In the genomic region with DNA sequence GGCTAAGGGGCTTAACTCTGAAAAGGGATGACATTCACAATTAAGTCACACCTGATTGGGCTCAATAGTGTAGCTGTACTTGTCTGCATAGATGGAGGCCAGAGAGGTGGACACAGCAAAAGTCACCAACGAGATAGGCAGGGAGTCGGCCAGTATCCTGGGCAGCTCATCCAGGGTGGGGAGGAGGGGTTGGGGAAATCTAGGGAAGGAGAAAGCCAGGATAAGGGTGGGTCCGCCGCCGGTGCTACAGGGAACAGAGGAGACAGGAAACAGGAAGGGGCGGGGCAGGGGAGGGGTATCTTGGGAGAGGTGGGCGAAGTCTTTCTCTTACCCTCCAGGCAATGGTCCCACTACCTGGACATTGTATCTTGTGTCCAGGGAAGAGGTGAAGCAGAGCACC, we compare ENCODE assay signal across 12 mouse cellular contexts. TPM values are rescaled to one million over a fixed set of nuclear protein-coding genes. Genes with fewer than 3 reads are reported as not detected.
A peak's percentile ranks its signal among the peaks of the same experiment; 100 is the strongest.
DNase-seq lines count a peak whose midpoint lies in the region; ATAC-seq and TF ChIP-seq lines count a peak whose summit lies in the region.
"Had no signal": no experiment of that assay in that cellular context is flagged by ENCODE, and none has a peak within 500 bp of the region (broad histone marks: within the 10 kb centered on the region; RNA-seq: fewer than 3 reads in every experiment).

No protein-coding gene starts in this region.

- H3K36me3 ChIP-seq in forebrain, embryonic 12.5 days (replicated peaks) = no peaks in the 10 kb centered on the region
- peaks cover 5% of the 10 kb centered on the region for H3K36me3 ChIP-seq in forebrain, postnatal 0 days (ENCODE audit: insufficient read depth)
- no peaks in the 10 kb centered on the region for H3K36me3 ChIP-seq in kidney, embryonic 16.5 days (ENCODE audit: insufficient read depth, low read length)
- H3K36me3 ChIP-seq in ES-E14 (ENCODE audit: control insufficient read depth, insufficient read depth, low read length, poor library complexity, severe bottlenecking) = no peaks in the 10 kb centered on the region
- no peaks in the 10 kb centered on the region; the same call in 1 of the 2 replicates for H3K36me3 ChIP-seq in liver, embryonic 12.5 days

- no peak overlapping the region for H3K9ac ChIP-seq in forebrain, embryonic 12.5 days
- H3K9ac ChIP-seq in forebrain, postnatal 0 days = no peak overlapping the region
- H3K9ac ChIP-seq in kidney, embryonic 16.5 days (replicated peaks; ENCODE audit: low read length) = no peak overlapping the region; the same call in 1 of the 2 replicates
- H3K9ac ChIP-seq in ES-E14 (ENCODE audit: insufficient read depth, low read depth, low read length, poor library complexity, severe bottlenecking) = no peak overlapping the region
- no peak overlapping the region; the same call in 1 of the 2 replicates for H3K9ac ChIP-seq in liver, embryonic 12.5 days
- H3K9ac ChIP-seq: neural tube, embryonic 13.5 days had no signal

- in situ Hi-C loops in ES-E14 (cut with MboI; ENCODE audit: low sequenced_read_pairs in 2 of 2, unreplicated experiment in 2 of 2) = no loop called here

- 0 out of 2 replicates have a peak overlapping the region, but pooled peaks have one; percentile 8 for H3K4me2 ChIP-seq in forebrain, embryonic 12.5 days
- no peak overlapping the region for H3K4me2 ChIP-seq in forebrain, postnatal 0 days (ENCODE audit: low read depth)
- H3K4me2 ChIP-seq in kidney, embryonic 16.5 days (replicated peaks; ENCODE audit: low read depth, low read length) = peak overlapping the region; percentile 60
- peak overlapping the region; percentile 72 for H3K4me2 ChIP-seq in liver, embryonic 12.5 days

- H3K27ac ChIP-seq in forebrain, embryonic 12.5 days = no peak overlapping the region
- no peak overlapping the region for H3K27ac ChIP-seq in forebrain, postnatal 0 days (ENCODE audit: low read depth, low read length)
- no peak overlapping the region for H3K27ac ChIP-seq in kidney, embryonic 16.5 days (ENCODE audit: low read length)
- no peak overlapping the region for H3K27ac ChIP-seq in ES-E14 (ENCODE audit: insufficient read depth, low read depth, low read length, poor library complexity, severe bottlenecking)
- no peak overlapping the region for H3K27ac ChIP-seq in liver, embryonic 12.5 days
- H3K27ac ChIP-seq: macrophage; neural tube, embryonic 13.5 days had no signal

- H3K4me1 ChIP-seq in forebrain, embryonic 12.5 days = peaks cover 25% of the 10 kb centered on the region
- peaks cover 7% of the 10 kb centered on the region for H3K4me1 ChIP-seq in forebrain, postnatal 0 days (ENCODE audit: insufficient read depth)
- peaks cover 37% of the 10 kb centered on the region for H3K4me1 ChIP-seq in kidney, embryonic 16.5 days (ENCODE audit: insufficient read depth, low read length)
- H3K4me1 ChIP-seq in ES-E14 (ENCODE audit: control insufficient read depth in 2 of 2, insufficient read depth in 2 of 2, low read length in 2 of 2, poor library complexity in 1 of 2) = peaks cover 5 to 22% of the 10 kb centered on the region in 2 experiments
- H3K4me1 ChIP-seq in liver, embryonic 12.5 days = peaks cover 45% of the 10 kb centered on the region

- DNase-seq in forebrain, postnatal 0 days = no peak
- DNase-seq in kidney, postnatal 10 days = no peak
- DNase-seq in ES-E14 (ENCODE audit: low read depth, low spot score) = no peak
- no peak for DNase-seq in adrenal gland, adult 18-20 months (ENCODE audit: low spot score in 2 of 2)
- no peak for DNase-seq in layer of hippocampus, adult 18-20 months (ENCODE audit: low spot score in 2 of 2)
- DNase-seq: gastrocnemius, postnatal 36 days; thymus, postnatal 4 days had no signal

- H3K27me3 ChIP-seq in forebrain, embryonic 12.5 days = peaks cover 73% of the 10 kb centered on the region
- H3K27me3 ChIP-seq in forebrain, postnatal 0 days (ENCODE audit: insufficient read depth, low read length) = peaks cover 40% of the 10 kb centered on the region
- peaks cover 50% of the 10 kb centered on the region for H3K27me3 ChIP-seq in kidney, embryonic 16.5 days (ENCODE audit: insufficient read depth, low read length)
- H3K27me3 ChIP-seq in liver, embryonic 12.5 days (replicated peaks) = peaks cover 79% of the 10 kb centered on the region

- ATAC-seq in forebrain, embryonic 12.5 days (ENCODE audit: low FRiP score) = no peak
- ATAC-seq in forebrain, postnatal 0 days = no peak
- ATAC-seq in kidney, embryonic 16.5 days (ENCODE audit: low FRiP score, low TSS enrichment) = no peak
- no peak for ATAC-seq in liver, embryonic 12.5 days

- 11% methylated on average over 7 of the region's 7 CpGs for WGBS in forebrain, embryonic 12.5 days
- 11% methylated on average over 7 of the region's 7 CpGs for whole genome bisulfite sequencing in forebrain, postnatal 0 days
- 3% methylated on average over 6 of the region's 7 CpGs for WGBS in kidney, embryonic 16.5 days
- WGBS in liver, embryonic 12.5 days (ENCODE audit: insufficient replicate concordance) = 9% methylated on average over 7 of the region's 7 CpGs

- no peak for TF ChIP-seq CTCF in forebrain, postnatal 0 days (IDR thresholded peaks at IDR 0.05; ENCODE audit: low read depth)

- no peak overlapping the region; the same call in 1 of the 2 replicates for H3K4me3 ChIP-seq in forebrain, embryonic 12.5 days (replicated peaks)
- H3K4me3 ChIP-seq in forebrain, postnatal 0 days (ENCODE audit: low read depth, low read length) = no peak overlapping the region
- H3K4me3 ChIP-seq in kidney, embryonic 16.5 days (ENCODE audit: low read length) = peak overlapping the region; percentile 16
- peak overlapping the region; percentile 42 to 62 for H3K4me3 ChIP-seq in ES-E14 (ENCODE audit: insufficient read depth in 1 of 2, low read depth in 1 of 2, low read length in 2 of 2, poor library complexity in 1 of 2, severe bottlenecking in 1 of 2)
- H3K4me3 ChIP-seq in liver, embryonic 12.5 days = peak overlapping the region; percentile 47; the same call in 1 of the 2 replicates
- H3K4me3 ChIP-seq: neural tube, embryonic 13.5 days had no signal

- no peaks in the 10 kb centered on the region for H3K9me3 ChIP-seq in forebrain, embryonic 12.5 days
- H3K9me3 ChIP-seq in forebrain, postnatal 0 days (ENCODE audit: low read length) = no peaks in the 10 kb centered on the region
- H3K9me3 ChIP-seq in kidney, embryonic 16.5 days (ENCODE audit: low read length) = no peaks in the 10 kb centered on the region
- H3K9me3 ChIP-seq in ES-E14 (ENCODE audit: control insufficient read depth, insufficient read depth, low read depth, low read length) = no peaks in the 10 kb centered on the region
- H3K9me3 ChIP-seq in liver, embryonic 12.5 days (replicated peaks) = no peaks in the 10 kb centered on the region
- H3K9me3 ChIP-seq: neural tube, embryonic 13.5 days had no signal

RNA-seq across cellular contexts. Expression of a gene that starts 3.7 kb away (rescaled TPM):
- polyA plus RNA-seq in forebrain, embryonic 12.5 days (2016; fragmentation: Nextera tagmentation; extraction: Ambion mirVana) = 0.86 and 2.2 TPM in 2 replicates
- 0.10 TPM in 1 of 2 replicates, not detected in the other for total RNA-seq in forebrain, postnatal 0 days (2014; rRNA removed)
- polyA plus RNA-seq in forebrain, postnatal 0 days (2015; fragmentation: Nextera tagmentation; extraction: Ambion mirVana) = 0.80 and 1.1 TPM in 2 replicates
- 2.7 and 4.4 TPM in 2 replicates for polyA plus RNA-seq in kidney, embryonic 16.5 days (2015; fragmentation: Nextera tagmentation; extraction: Ambion mirVana)
- 7.4 and 12.2 TPM in 2 replicates for total RNA-seq in ES-E14 (2012; rRNA removed)
- 3.0 and 3.6 TPM in 2 replicates for polyA plus RNA-seq in liver, embryonic 12.5 days (2016; fragmentation: Nextera tagmentation; extraction: Ambion mirVana)
- total RNA-seq in adrenal gland, adult 18-20 months (2021) = 1 to 10 TPM; 1.1 to 1.8 TPM
- total RNA-seq in layer of hippocampus, adult 18-20 months (2021) = 10 to 100 TPM; 10.2 to 13.5 TPM

RNA-seq across cellular contexts. Expression of a gene that starts 11.7 kb away (rescaled TPM):
- polyA plus RNA-seq in forebrain, embryonic 12.5 days (2016; fragmentation: Nextera tagmentation; extraction: Ambion mirVana) = 13.3 and 14.7 TPM in 2 replicates
- total RNA-seq in forebrain, postnatal 0 days (2014; rRNA removed) = 87.9 and 94.4 TPM in 2 replicates
- 87.3 and 87.8 TPM in 2 replicates for polyA plus RNA-seq in forebrain, postnatal 0 days (2015; fragmentation: Nextera tagmentation; extraction: Ambion mirVana)
- polyA plus RNA-seq in kidney, embryonic 16.5 days (2015; fragmentation: Nextera tagmentation; extraction: Ambion mirVana) = 7.2 and 10.1 TPM in 2 replicates
- 4.5 and 8.6 TPM in 2 replicates for total RNA-seq in ES-E14 (2012; rRNA removed)
- 12.6 TPM in 2 replicates for polyA plus RNA-seq in liver, embryonic 12.5 days (2016; fragmentation: Nextera tagmentation; extraction: Ambion mirVana)
- total RNA-seq in adrenal gland, adult 18-20 months (2021) = 1 to 10 TPM; 7.8 to 8.6 TPM
- 100 to 1,000 TPM; 122 to 124 TPM for total RNA-seq in layer of hippocampus, adult 18-20 months (2021)

RNA-seq across cellular contexts. Expression of a gene that starts 13.1 kb away (rescaled TPM):
- polyA plus RNA-seq in forebrain, embryonic 12.5 days (2016; fragmentation: Nextera tagmentation; extraction: Ambion mirVana) = 32.3 and 36.4 TPM in 2 replicates
- 45.4 and 61.3 TPM in 2 replicates for total RNA-seq in forebrain, postnatal 0 days (2014; rRNA removed)
- polyA plus RNA-seq in forebrain, postnatal 0 days (2015; fragmentation: Nextera tagmentation; extraction: Ambion mirVana) = 14.8 and 16.9 TPM in 2 replicates
- 47.8 and 53.8 TPM in 2 replicates for polyA plus RNA-seq in kidney, embryonic 16.5 days (2015; fragmentation: Nextera tagmentation; extraction: Ambion mirVana)
- 39.2 and 87.7 TPM in 2 replicates for total RNA-seq in ES-E14 (2012; rRNA removed)
- 14.3 and 17.4 TPM in 2 replicates for polyA plus RNA-seq in liver, embryonic 12.5 days (2016; fragmentation: Nextera tagmentation; extraction: Ambion mirVana)
- 10 to 100 TPM; 18.8 to 20.3 TPM for total RNA-seq in adrenal gland, adult 18-20 months (2021)
- 100 to 1,000 TPM; 338 to 373 TPM for total RNA-seq in layer of hippocampus, adult 18-20 months (2021)
- polyA plus RNA-seq: macrophage had no signal

RNA-seq across cellular contexts. Expression of a gene that starts 18.8 kb away (rescaled TPM):
- 170 and 172 TPM in 2 replicates for polyA plus RNA-seq in forebrain, embryonic 12.5 days (2016; fragmentation: Nextera tagmentation; extraction: Ambion mirVana)
- 198 and 245 TPM in 2 replicates for total RNA-seq in forebrain, postnatal 0 days (2014; rRNA removed)
- polyA plus RNA-seq in forebrain, postnatal 0 days (2015; fragmentation: Nextera tagmentation; extraction: Ambion mirVana) = 175 and 178 TPM in 2 replicates
- 115 and 125 TPM in 2 replicates for polyA plus RNA-seq in kidney, embryonic 16.5 days (2015; fragmentation: Nextera tagmentation; extraction: Ambion mirVana)
- 29.5 and 75.5 TPM in 2 replicates for total RNA-seq in ES-E14 (2012; rRNA removed)
- polyA plus RNA-seq in liver, embryonic 12.5 days (2016; fragmentation: Nextera tagmentation; extraction: Ambion mirVana) = 33.2 and 36.9 TPM in 2 replicates
- 10 to 100 TPM; 63.0 to 67.6 TPM for total RNA-seq in adrenal gland, adult 18-20 months (2021)
- 100 to 1,000 TPM; 210 to 217 TPM for total RNA-seq in layer of hippocampus, adult 18-20 months (2021)

RNA-seq across cellular contexts. Expression of a gene that starts 34.6 kb away (rescaled TPM):
- 19.4 and 20.2 TPM in 2 replicates for polyA plus RNA-seq in forebrain, embryonic 12.5 days (2016; fragmentation: Nextera tagmentation; extraction: Ambion mirVana)
- total RNA-seq in forebrain, postnatal 0 days (2014; rRNA removed) = 21.5 and 23.3 TPM in 2 replicates
- polyA plus RNA-seq in forebrain, postnatal 0 days (2015; fragmentation: Nextera tagmentation; extraction: Ambion mirVana) = 17.8 and 20.1 TPM in 2 replicates
- 50.9 and 52.2 TPM in 2 replicates for polyA plus RNA-seq in kidney, embryonic 16.5 days (2015; fragmentation: Nextera tagmentation; extraction: Ambion mirVana)
- 41.7 and 47.4 TPM in 2 replicates for total RNA-seq in ES-E14 (2012; rRNA removed)
- 44.7 and 50.0 TPM in 2 replicates for polyA plus RNA-seq in liver, embryonic 12.5 days (2016; fragmentation: Nextera tagmentation; extraction: Ambion mirVana)
- 10 to 100 TPM; 41.5 to 44.7 TPM for total RNA-seq in adrenal gland, adult 18-20 months (2021)
- 100 to 1,000 TPM; 103 to 114 TPM for total RNA-seq in layer of hippocampus, adult 18-20 months (2021)

Comparison
In these comparisons a context has a peak if more than half of its experiments do, and no peak if none do; other contexts are left out.
1. H3K4me3 ChIP-seq: peak in kidney, embryonic 16.5 days (single experiment), ES-E14 (2 of 2) and liver, embryonic 12.5 days (single experiment); none in forebrain, embryonic 12.5 days (single experiment) and forebrain, postnatal 0 days (single experiment).